Mouse (Mus musculus): ENCODE results near the gene Gpr179. TPM values are rescaled to one million over a fixed set of nuclear protein-coding genes. Genes with fewer than 3 reads are reported as not detected.

The Gpr179 gene
- polyA plus RNA-seq, 1 experiment from 2014 or later = 0.03 TPM

GRCm38 (mm10) chr11:97347291-97347690 lies 4.6 kb downstream of the Gpr179 start:
- H3K27ac ChIP-seq (ENCODE audit: low read depth, low read length) = no peak overlapping the region
- no peak overlapping the region for H3K4me2 ChIP-seq

DNA sequence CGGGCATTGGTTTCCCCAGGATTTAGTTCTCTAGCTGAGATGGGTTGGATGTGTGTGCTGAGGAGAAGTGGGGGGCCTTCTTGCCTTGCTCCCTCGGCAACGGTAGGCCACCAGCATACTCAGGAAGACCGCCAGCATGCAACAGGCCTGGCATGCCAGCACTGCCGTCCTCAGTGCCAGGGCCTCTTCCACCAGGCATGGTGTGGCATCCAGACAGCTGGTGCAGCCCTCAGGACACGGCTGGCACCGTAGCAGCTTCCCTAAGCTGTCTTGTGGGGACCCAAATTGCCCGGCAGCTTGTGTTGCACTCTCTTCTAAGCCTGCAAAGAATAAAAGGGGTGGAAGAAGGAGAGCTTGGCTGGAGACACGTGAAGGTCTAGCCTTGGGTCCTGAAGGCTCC lies 5.5 kb downstream of the Gpr179 start:
- DNase-seq (ENCODE audit: low spot score) (no peak), ATAC-seq (replicated peaks; ENCODE audit: low FRiP score) (no peak)
- H3K27me3 ChIP-seq (replicated peaks; ENCODE audit: control insufficient read depth, insufficient read depth, low read length) = peaks cover 12% of the 10 kb centered on the region
- no peak overlapping the region for H3K9ac ChIP-seq (ENCODE audit: low read depth, low read length)
- H3K4me3 ChIP-seq (ENCODE audit: low read depth, low read length) = no peak overlapping the region
- H3K4me2 ChIP-seq = no peak overlapping the region
- peaks cover 6% of the 10 kb centered on the region for H3K4me1 ChIP-seq (replicated peaks; ENCODE audit: control insufficient read depth, insufficient read depth, low read length)
- WGBS = 80% methylated on average over 9 of the region's 9 CpGs
- H3K27ac ChIP-seq (ENCODE audit: low read depth, low read length) = no peak overlapping the region
- H3K9me3 ChIP-seq (ENCODE audit: control insufficient read depth, low read length) = no peaks in the 10 kb centered on the region
- H3K36me3 ChIP-seq (ENCODE audit: control insufficient read depth, insufficient read depth, low read length) = no peaks in the 10 kb centered on the region

More at GRCm38 (mm10) chr11:97347291-97347690, 4.6 kb downstream of the Gpr179 start:
- no peak for ATAC-seq (replicated peaks; ENCODE audit: low FRiP score)
- Histone ChIP-seq H3K4me3 (ENCODE audit: low read depth, low read length) (no peak overlapping the region), H3K27me3 (replicated peaks; ENCODE audit: control insufficient read depth, insufficient read depth, low read length) (peaks cover 12% of the 10 kb centered on the region), H3K9ac (ENCODE audit: low read depth, low read length) (no peak overlapping the region), H3K4me1 (replicated peaks; ENCODE audit: control insufficient read depth, insufficient read depth, low read length) (peaks cover 6% of the 10 kb centered on the region), H3K9me3 (ENCODE audit: control insufficient read depth, low read length) (no peaks in the 10 kb centered on the region), H3K36me3 (ENCODE audit: control insufficient read depth, insufficient read depth, low read length) (no peaks in the 10 kb centered on the region)
- no peak for DNase-seq (ENCODE audit: low spot score)
- 75% methylated on average over 9 of the region's 9 CpGs for WGBS

DNA sequence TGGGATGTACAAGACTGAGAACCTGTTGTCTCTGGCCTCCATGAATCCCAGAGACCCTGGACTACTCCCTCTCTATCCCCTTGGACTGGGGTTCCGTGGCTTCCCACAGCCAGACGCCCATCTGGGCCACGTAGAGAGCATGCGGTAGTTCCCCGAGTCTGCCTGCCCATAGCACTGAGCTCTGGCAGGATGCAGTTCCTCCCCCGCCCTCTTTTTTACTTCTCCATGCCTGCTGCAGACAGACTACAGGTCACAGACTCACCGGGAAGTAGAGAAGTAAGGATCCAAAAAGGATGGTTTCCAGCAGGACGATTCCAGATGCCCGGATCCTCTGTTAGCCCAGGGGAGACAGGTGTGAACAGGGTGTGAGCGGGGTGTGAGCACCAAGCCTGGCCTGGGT lies 6.4 kb downstream of the Gpr179 start:
- H3K27ac ChIP-seq (ENCODE audit: low read depth, low read length) = no peak overlapping the region
- H3K9me3 ChIP-seq (ENCODE audit: control insufficient read depth, low read length) = no peaks in the 10 kb centered on the region
- H3K4me2 ChIP-seq = no peak overlapping the region
- H3K9ac ChIP-seq (ENCODE audit: low read depth, low read length) = no peak overlapping the region
- peaks cover 6% of the 10 kb centered on the region for H3K4me1 ChIP-seq (replicated peaks; ENCODE audit: control insufficient read depth, insufficient read depth, low read length)
- H3K36me3 ChIP-seq (ENCODE audit: control insufficient read depth, insufficient read depth, low read length) = no peaks in the 10 kb centered on the region
- H3K27me3 ChIP-seq (replicated peaks; ENCODE audit: control insufficient read depth, insufficient read depth, low read length) = peaks cover 12% of the 10 kb centered on the region
- ATAC-seq (replicated peaks; ENCODE audit: low FRiP score) = no peak
- 47% methylated on average over 10 of the region's 10 CpGs for WGBS
- no peak overlapping the region for H3K4me3 ChIP-seq (ENCODE audit: low read depth, low read length)
- DNase-seq (ENCODE audit: low spot score) = no peak

GRCm38 (mm10) chr11:97343619-97344018 lies 8.3 kb downstream of the Gpr179 start:
- Histone ChIP-seq H3K36me3 (ENCODE audit: control insufficient read depth, insufficient read depth, low read length) (no peaks in the 10 kb centered on the region), H3K4me2 (peak overlapping the region; percentile 53), H3K4me1 (replicated peaks; ENCODE audit: control insufficient read depth, insufficient read depth, low read length) (peaks cover 6% of the 10 kb centered on the region), H3K9ac (ENCODE audit: low read depth, low read length) (no peak overlapping the region), H3K9me3 (ENCODE audit: control insufficient read depth, low read length) (no peaks in the 10 kb centered on the region), H3K4me3 (ENCODE audit: low read depth, low read length) (peak overlapping the region; percentile 17; the same call in 1 of the 2 replicates), H3K27ac (ENCODE audit: low read depth, low read length) (no peak overlapping the region), H3K27me3 (replicated peaks; ENCODE audit: control insufficient read depth, insufficient read depth, low read length) (peaks cover 21% of the 10 kb centered on the region)
- WGBS = 17% methylated on average over 17 of the region's 17 CpGs
- DNase-seq (ENCODE audit: low spot score) (no peak), ATAC-seq (replicated peaks; ENCODE audit: low FRiP score) (no peak)

GRCm38 (mm10) chr11:97343175-97343574 lies 8.7 kb downstream of the Gpr179 start:
- H3K36me3 ChIP-seq (ENCODE audit: control insufficient read depth, insufficient read depth, low read length) = no peaks in the 10 kb centered on the region
- no peaks in the 10 kb centered on the region for H3K9me3 ChIP-seq (ENCODE audit: control insufficient read depth, low read length)
- no peak overlapping the region for H3K27ac ChIP-seq (ENCODE audit: low read depth, low read length)
- H3K4me2 ChIP-seq = peak overlapping the region; percentile 53; the same call in 1 of the 2 replicates
- no peak for DNase-seq (ENCODE audit: low spot score)
- WGBS = 30% methylated on average over 8 of the region's 8 CpGs
- ATAC-seq (replicated peaks; ENCODE audit: low FRiP score) = no peak
- peaks cover 25% of the 10 kb centered on the region for H3K27me3 ChIP-seq (replicated peaks; ENCODE audit: control insufficient read depth, insufficient read depth, low read length)
- H3K9ac ChIP-seq (ENCODE audit: low read depth, low read length) = no peak overlapping the region
- H3K4me1 ChIP-seq (replicated peaks; ENCODE audit: control insufficient read depth, insufficient read depth, low read length) = peaks cover 6% of the 10 kb centered on the region
- no peak overlapping the region for H3K4me3 ChIP-seq (ENCODE audit: low read depth, low read length)

DNA sequence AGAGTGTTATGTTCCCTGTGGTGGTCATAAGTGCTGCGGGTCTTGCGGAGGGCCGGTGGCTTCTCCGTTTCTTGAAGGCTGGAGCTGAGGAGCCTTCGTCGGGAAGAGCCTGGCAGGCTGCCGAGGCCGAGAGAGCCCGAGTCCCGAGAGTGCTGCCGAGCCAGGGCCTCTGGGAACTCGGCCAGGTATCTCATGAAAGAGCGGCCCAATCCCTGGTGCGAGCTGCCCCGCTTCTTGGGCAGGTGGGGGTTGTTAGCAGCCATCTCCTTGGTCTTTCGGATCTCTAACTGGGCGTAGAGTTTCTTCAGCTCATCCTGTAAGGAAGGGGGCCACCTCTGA lies 12.9 kb downstream of the Gpr179 start:
- 43% methylated on average over 17 of the region's 17 CpGs for WGBS
- H3K36me3 ChIP-seq (ENCODE audit: control insufficient read depth, insufficient read depth, low read length) = no peaks in the 10 kb centered on the region
- no peak for DNase-seq (ENCODE audit: low spot score)
- H3K27ac ChIP-seq (ENCODE audit: low read depth, low read length) = no peak overlapping the region
- no peak overlapping the region for H3K4me2 ChIP-seq
- no peak overlapping the region for H3K4me3 ChIP-seq (ENCODE audit: low read depth, low read length)
- peaks cover 52% of the 10 kb centered on the region for H3K27me3 ChIP-seq (replicated peaks; ENCODE audit: control insufficient read depth, insufficient read depth, low read length)
- no peak overlapping the region for H3K9ac ChIP-seq (ENCODE audit: low read depth, low read length)
- H3K4me1 ChIP-seq (replicated peaks; ENCODE audit: control insufficient read depth, insufficient read depth, low read length) = peaks cover 6% of the 10 kb centered on the region
- H3K9me3 ChIP-seq (ENCODE audit: control insufficient read depth, low read length) = no peaks in the 10 kb centered on the region
- no peak for ATAC-seq (replicated peaks; ENCODE audit: low FRiP score)

- DNase-seq (ENCODE audit: low spot score) (no peak), ATAC-seq (replicated peaks; ENCODE audit: low FRiP score) (no peak)
- Histone ChIP-seq H3K36me3 (ENCODE audit: control insufficient read depth, insufficient read depth, low read length) (no peaks in the 10 kb centered on the region), H3K4me2 (no peak overlapping the region), H3K27me3 (replicated peaks; ENCODE audit: control insufficient read depth, insufficient read depth, low read length) (peaks cover 47% of the 10 kb centered on the region), H3K27ac (ENCODE audit: low read depth, low read length) (no peak overlapping the region), H3K4me3 (ENCODE audit: low read depth, low read length) (no peak overlapping the region), H3K9me3 (ENCODE audit: control insufficient read depth, low read length) (no peaks in the 10 kb centered on the region), H3K4me1 (replicated peaks; ENCODE audit: control insufficient read depth, insufficient read depth, low read length) (peaks cover under 1% of the 10 kb centered on the region; the same call in 1 of the 2 replicates), H3K9ac (ENCODE audit: low read depth, low read length) (no peak overlapping the region)
- WGBS = 42% methylated on average over 21 of the region's 21 CpGs
Observed at GRCm38 (mm10) chr11:97338302-97338976, 13.4 kb downstream of the Gpr179 start.

- H3K4me3 ChIP-seq (ENCODE audit: low read depth, low read length) = no peak overlapping the region
- no peaks in the 10 kb centered on the region for H3K9me3 ChIP-seq (ENCODE audit: control insufficient read depth, low read length)
- no peak overlapping the region for H3K4me2 ChIP-seq
- 66% methylated on average over 12 of the region's 12 CpGs for WGBS
- H3K9ac ChIP-seq (ENCODE audit: low read depth, low read length) = no peak overlapping the region
- no peaks in the 10 kb centered on the region for H3K36me3 ChIP-seq (ENCODE audit: control insufficient read depth, insufficient read depth, low read length)
- ATAC-seq (replicated peaks; ENCODE audit: low FRiP score) (no peak), DNase-seq (ENCODE audit: low spot score) (no peak)
- peaks cover 46% of the 10 kb centered on the region for H3K27me3 ChIP-seq (replicated peaks; ENCODE audit: control insufficient read depth, insufficient read depth, low read length)
- no peak overlapping the region for H3K27ac ChIP-seq (ENCODE audit: low read depth, low read length)
- 0 out of 2 replicates have a peak, but pooled peaks cover 3% of the 10 kb centered on the region for H3K4me1 ChIP-seq (replicated peaks; ENCODE audit: control insufficient read depth, insufficient read depth, low read length)
Observed at GRCm38 (mm10) chr11:97337363-97337762, 14.5 kb downstream of the Gpr179 start.

GRCm38 (mm10) chr11:97336751-97337345 lies 15.0 kb downstream of the Gpr179 start:
- no peaks in the 10 kb centered on the region for H3K36me3 ChIP-seq (ENCODE audit: control insufficient read depth, insufficient read depth, low read length)
- 55% methylated on average over 14 of the region's 14 CpGs for WGBS
- H3K9ac ChIP-seq (ENCODE audit: low read depth, low read length) = no peak overlapping the region
- no peak overlapping the region for H3K4me3 ChIP-seq (ENCODE audit: low read depth, low read length)
- no peak overlapping the region for H3K4me2 ChIP-seq
- DNase-seq (ENCODE audit: low spot score) (no peak), ATAC-seq (replicated peaks; ENCODE audit: low FRiP score) (no peak)
- 0 out of 2 replicates have a peak, but pooled peaks cover 3% of the 10 kb centered on the region for H3K4me1 ChIP-seq (replicated peaks; ENCODE audit: control insufficient read depth, insufficient read depth, low read length)
- H3K27me3 ChIP-seq (replicated peaks; ENCODE audit: control insufficient read depth, insufficient read depth, low read length) = peaks cover 46% of the 10 kb centered on the region
- H3K27ac ChIP-seq (ENCODE audit: low read depth, low read length) = no peak overlapping the region
- no peaks in the 10 kb centered on the region for H3K9me3 ChIP-seq (ENCODE audit: control insufficient read depth, low read length)
